ENCODE assay signal across 10 mouse cellular contexts in genomic region chr10:83005003-83005402, GRCm38 (mm10). TPM values are rescaled to one million over a fixed set of nuclear protein-coding genes. Genes with fewer than 3 reads are reported as not detected.
DNase-seq lines count a peak whose midpoint lies in the region; ATAC-seq and TF ChIP-seq lines count a peak whose summit lies in the region.
"Had no signal": no experiment of that assay in that cellular context is flagged by ENCODE, and none has a peak within 500 bp of the region (broad histone marks: within the 10 kb centered on the region; RNA-seq: fewer than 3 reads in every experiment).

No protein-coding gene starts in this region.

- H3K4me1 ChIP-seq in G1E (ENCODE audit: insufficient read depth, low read depth, low read length) = peaks cover 83% of the 10 kb centered on the region
- H3K4me1 ChIP-seq in heart, embryonic 11.5 days (ENCODE audit: control insufficient read depth, insufficient read depth, low read length) = peaks cover 17% of the 10 kb centered on the region

- TF ChIP-seq CTCF in G1E (IDR thresholded peaks at IDR 0.05; ENCODE audit: low read depth, low read length) = no peak

- H3K27me3 ChIP-seq in G1E (ENCODE audit: insufficient read depth, low read length) = no peaks in the 10 kb centered on the region
- H3K27me3 ChIP-seq in heart, embryonic 11.5 days (ENCODE audit: control insufficient read depth, insufficient read depth, low read length) = peaks cover 18% of the 10 kb centered on the region
- H3K27me3 ChIP-seq: limb, embryonic 12.5 days had no signal

- DNase-seq in layer of hippocampus, adult 9-11 months = peak; percentile 49
- no peak for DNase-seq in layer of hippocampus, postnatal 10 days (ENCODE audit: low spot score in 2 of 2)
- DNase-seq in G1E (ENCODE audit: low spot score) = peak; percentile 58
- no peak for DNase-seq in gastrocnemius, adult 18-20 months (ENCODE audit: low spot score)
- no peak for DNase-seq in adipocyte (ENCODE audit: low spot score)
- no peak for DNase-seq in cerebellum, adult 11 months
- DNase-seq: cerebellum, postnatal 36 days had no signal

- no peak overlapping the region; the same call in 1 of the 2 replicates for H3K27ac ChIP-seq in heart, embryonic 11.5 days (ENCODE audit: low read depth, low read length)
- H3K27ac ChIP-seq: limb, embryonic 12.5 days had no signal

- no peak overlapping the region for H3K9ac ChIP-seq in heart, embryonic 11.5 days (ENCODE audit: low read depth, low read length)
- H3K9ac ChIP-seq: limb, embryonic 12.5 days had no signal

- ATAC-seq in G1E (ENCODE audit: extremely low read depth, insufficient number of reproducible peaks, low FRiP score, poor library complexity, severe bottlenecking) = peak; percentile 64
- ATAC-seq in heart, embryonic 11.5 days (replicated peaks; ENCODE audit: insufficient number of reproducible peaks, low FRiP score, low TSS enrichment) = peak; percentile 21; the same call in 1 of the 2 replicates
- peak; percentile 60 for ATAC-seq in megakaryocyte, adult 5-6 weeks (ENCODE audit: poor library complexity, severe bottlenecking)

- H3K4me2 ChIP-seq in heart, embryonic 11.5 days = peak overlapping the region; percentile 12
- H3K4me2 ChIP-seq: limb, embryonic 12.5 days had no signal

- H3K36me3 ChIP-seq in G1E (replicated peaks) = peaks cover 76% of the 10 kb centered on the region
- H3K36me3 ChIP-seq in heart, embryonic 11.5 days (ENCODE audit: control insufficient read depth, insufficient read depth, low read length) = no peaks in the 10 kb centered on the region

- H3K4me3 ChIP-seq in G1E (ENCODE audit: low read depth, low read length) = peak overlapping the region; percentile 54; the same call in 1 of the 2 replicates
- no peak overlapping the region for H3K4me3 ChIP-seq in heart, embryonic 11.5 days (ENCODE audit: low read depth, low read length)
- H3K4me3 ChIP-seq: limb, embryonic 12.5 days had no signal

- WGBS in heart, embryonic 11.5 days (ENCODE audit: insufficient replicate concordance) = 66% methylated on average over 4 of the region's 4 CpGs

- H3K9me3 ChIP-seq in G1E (replicated peaks) = peaks cover 16% of the 10 kb centered on the region
- no peaks in the 10 kb centered on the region; the same call in 1 of the 2 replicates for H3K9me3 ChIP-seq in heart, embryonic 11.5 days (replicated peaks; ENCODE audit: control insufficient read depth, low read length)

RNA-seq across cellular contexts. Expression of gene Chst11, which starts 19.7 kb away (rescaled TPM):
- total RNA-seq in layer of hippocampus, postnatal 10 days (2021) = 10 to 100 TPM; 51.2 to 56.1 TPM
- total RNA-seq in G1E (2014; fragmentation: Nextera tagmentation) (38.2 and 44.7 TPM in 2 replicates), G1E (2017) (41.5 and 44.6 TPM in 2 replicates)
- 13.1 and 15.6 TPM in 2 replicates for polyA plus RNA-seq in G1E (2012)
- polyA plus RNA-seq in heart, embryonic 11.5 days (2014; fragmentation: Nextera tagmentation; extraction: Ambion mirVana) = 3.0 and 3.1 TPM in 2 replicates
- 2.6 and 3.2 TPM in 2 replicates for total RNA-seq in megakaryocyte, adult 5-6 weeks (2015)
- 3.9 and 5.9 TPM in 2 replicates for total RNA-seq in megakaryocyte, adult 5-6 weeks (2017)
- under 1 TPM; 0.66 to 0.88 TPM for total RNA-seq in gastrocnemius, adult 18-20 months (2021)

Comparison
In these comparisons a context has a peak if more than half of its experiments do, and no peak if none do; other contexts are left out.
1. DNase-seq: peak in layer of hippocampus, adult 9-11 months (single experiment) and G1E (single experiment); none in layer of hippocampus, postnatal 10 days (0 of 2), gastrocnemius, adult 18-20 months (single experiment), adipocyte (single experiment) and cerebellum, adult 11 months (single experiment).
2. RNA of gene Chst11, which starts 19.7 kb away (total RNA-seq): 51.2 to 56.1 TPM in layer of hippocampus, postnatal 10 days and 38.2 to 44.7 TPM in G1E; 2.6 to 5.9 TPM in megakaryocyte, adult 5-6 weeks and 0.66 to 0.88 TPM in gastrocnemius, adult 18-20 months; every median in the first group is over 4 times any median in the second.
3. Peak in every context shown above with its lines, with median percentiles within 50 percentile points of each other: ATAC-seq.